Mouse (Mus musculus): ENCODE measurements at regions not wholly inside any gene's neighbourhood (a gene's known extent, or its start where the extent isn't known, plus 50 kb on each side); places are given as distances from the start of the nearest gene placed in this dataset.

- TF ChIP-seq POLR2A (IDR thresholded peaks at IDR 0.05; ENCODE audit: low read depth, low read length) = no peak
- no peak for TF ChIP-seq CTCF (IDR thresholded peaks at IDR 0.05; ENCODE audit: extremely low read depth, insufficient read depth, insufficient read length, insufficient replicate concordance)
Observed at GRCm38 (mm10) chr1:137996041-137996440, 179.5 kb downstream of the Ptprc start.

Measured in spleen, adult 2 months (tissue).